Mouse (Mus musculus): ENCODE measurements around the gene Bach2. TPM values are rescaled to one million over a fixed set of nuclear protein-coding genes. Genes with fewer than 3 reads are reported as not detected.

Gene Bach2
- total RNA-seq, 2 experiments from 2014 or later: 0.99 to 3.6 TPM

- ATAC-seq (ENCODE audit: poor library complexity, severe bottlenecking): no peak
These were observed 86.4 kb downstream of the Bach2 start for GRCm38 (mm10) chr4:32324967-32325366.

DNA sequence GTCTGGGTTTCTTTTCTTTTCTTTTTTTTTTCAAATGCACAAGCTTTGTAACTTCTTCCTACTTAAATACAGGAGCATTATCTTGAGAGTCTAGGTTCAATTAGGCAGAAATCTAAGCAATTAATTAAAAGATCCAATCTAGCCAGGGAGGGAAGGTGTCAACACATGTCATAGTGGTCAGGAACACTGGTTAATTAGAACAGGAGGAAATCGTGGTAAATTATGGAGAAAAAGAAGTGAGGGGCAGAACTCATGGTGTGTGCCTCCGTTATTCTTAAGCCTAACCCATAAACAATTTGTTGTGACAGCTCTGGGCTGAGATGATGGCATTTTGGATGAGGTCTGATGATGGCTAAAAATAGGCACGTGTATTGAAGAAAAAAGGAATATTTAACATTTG lies 87.0 kb downstream of the Bach2 start:
- ATAC-seq (ENCODE audit: poor library complexity, severe bottlenecking): no peak

DNA sequence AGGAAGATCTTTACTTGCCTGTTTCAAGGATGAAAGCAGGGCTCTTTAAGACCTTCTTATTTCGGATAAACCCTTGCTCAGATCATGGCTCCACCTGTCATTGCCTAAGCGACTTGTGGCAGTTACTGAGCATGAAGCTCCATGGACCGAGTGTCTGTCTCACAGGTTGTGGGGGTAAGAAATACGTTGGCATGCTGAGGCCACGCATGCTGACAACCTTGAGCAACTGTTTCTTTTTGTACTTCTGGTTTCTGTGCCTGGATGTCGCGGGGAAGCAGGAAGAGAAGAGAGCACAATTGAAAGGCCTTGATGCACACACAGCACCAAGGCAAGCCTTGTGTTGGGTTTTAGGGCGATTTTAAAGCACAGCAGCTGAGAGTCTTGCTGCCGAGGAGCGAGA lies 87.7 kb downstream of the Bach2 start:
- ATAC-seq (ENCODE audit: poor library complexity, severe bottlenecking): peak; percentile 51; the same call in 1 of the 2 replicates

GRCm38 (mm10) chr4:32326860-32327259 lies 88.3 kb downstream of the Bach2 start:
- no peak for ATAC-seq (ENCODE audit: poor library complexity, severe bottlenecking)

- ATAC-seq (ENCODE audit: poor library complexity, severe bottlenecking): no peak
These were observed 89.0 kb downstream of the Bach2 start for GRCm38 (mm10) chr4:32327626-32328025.

DNA sequence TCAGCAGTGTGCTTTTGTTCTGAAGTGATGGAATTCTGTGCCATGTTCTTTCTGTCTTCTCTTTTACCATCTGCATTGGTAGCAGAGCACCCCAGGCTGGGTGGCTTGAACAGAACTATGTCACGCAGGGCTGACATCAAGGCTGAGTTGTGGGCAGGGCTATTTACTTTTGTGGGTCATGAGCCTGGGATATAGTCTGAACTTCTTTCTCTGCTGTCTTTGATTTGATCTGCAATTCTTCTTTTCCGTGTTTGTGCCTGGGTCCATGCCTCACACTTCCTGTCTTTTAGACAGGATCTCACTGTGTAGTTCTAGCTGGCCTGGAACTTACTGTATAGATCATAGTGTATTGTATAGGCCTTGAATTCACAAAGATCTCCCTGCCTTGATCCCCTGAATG lies 90.0 kb downstream of the Bach2 start:
- ATAC-seq (ENCODE audit: poor library complexity, severe bottlenecking): no peak

GRCm38 (mm10) chr4:32330584-32331314 lies 92.1 kb downstream of the Bach2 start:
- ATAC-seq (ENCODE audit: poor library complexity, severe bottlenecking): no peak

DNA sequence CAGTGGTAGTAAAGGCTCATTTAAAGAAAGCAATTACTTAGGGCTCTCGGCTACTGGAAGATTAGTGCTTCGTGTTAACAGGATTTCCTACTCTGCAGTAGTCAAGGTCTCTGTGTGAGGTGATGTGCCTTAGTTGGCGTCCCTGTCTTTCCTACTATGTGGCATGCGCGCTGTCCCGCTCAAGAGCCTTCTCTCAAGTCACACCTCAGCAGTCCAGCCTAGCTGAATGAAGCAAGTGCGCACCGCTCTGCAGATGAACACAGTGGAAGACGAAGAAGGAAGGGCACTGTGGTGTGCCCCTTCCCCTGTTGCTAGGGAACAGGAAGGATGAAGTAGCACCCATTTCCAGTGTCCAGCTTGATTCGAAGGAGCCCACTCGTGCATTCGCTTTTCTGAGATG lies 93.4 kb downstream of the Bach2 start:
- no peak for ATAC-seq (ENCODE audit: poor library complexity, severe bottlenecking)

DNA sequence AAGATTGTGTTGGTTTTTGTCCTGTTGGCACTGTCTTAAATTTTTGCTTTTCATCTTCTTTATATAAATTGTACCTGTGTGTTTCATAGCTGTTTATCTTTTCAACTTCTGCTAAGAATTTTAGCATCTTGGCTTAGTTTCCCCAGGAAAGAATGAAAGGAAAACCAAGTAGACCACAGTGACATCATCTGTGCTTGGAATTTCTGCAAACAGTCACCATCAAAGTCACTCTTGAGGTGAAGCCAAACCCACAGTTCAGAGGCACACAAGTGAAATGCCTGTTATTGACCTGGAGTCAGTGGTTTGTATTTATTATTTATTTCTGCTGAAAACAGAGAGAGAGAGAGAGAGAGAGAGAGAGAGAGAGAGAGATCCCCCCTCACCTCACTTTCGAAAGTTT lies 95.5 kb downstream of the Bach2 start:
- ATAC-seq (ENCODE audit: poor library complexity, severe bottlenecking): no peak

DNA sequence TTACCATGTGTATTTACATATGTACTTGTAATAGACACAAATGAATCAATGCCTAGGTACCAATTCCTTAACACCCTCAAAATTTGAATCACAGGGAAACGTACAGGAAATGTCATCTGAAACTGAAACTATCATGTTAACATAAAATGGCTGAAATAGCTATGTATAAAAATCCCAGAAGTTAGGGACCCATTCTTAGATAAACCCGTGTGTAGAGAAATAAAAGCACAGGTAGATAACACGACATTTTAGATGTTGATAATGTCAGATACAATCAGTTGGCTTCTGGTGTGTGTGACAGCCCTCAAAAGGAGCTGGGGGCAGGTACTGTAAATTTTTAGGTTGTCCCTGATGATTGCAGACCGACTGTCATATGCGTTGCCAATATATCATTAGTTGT lies 96.2 kb downstream of the Bach2 start:
- no peak for ATAC-seq (ENCODE audit: poor library complexity, severe bottlenecking)

GRCm38 (mm10) chr4:32335659-32336058 lies 97.1 kb downstream of the Bach2 start:
- ATAC-seq (ENCODE audit: poor library complexity, severe bottlenecking): peak; percentile 27

- no peak for ATAC-seq (ENCODE audit: poor library complexity, severe bottlenecking)
These were observed 98.0 kb downstream of the Bach2 start for GRCm38 (mm10) chr4:32336642-32337041.

DNA sequence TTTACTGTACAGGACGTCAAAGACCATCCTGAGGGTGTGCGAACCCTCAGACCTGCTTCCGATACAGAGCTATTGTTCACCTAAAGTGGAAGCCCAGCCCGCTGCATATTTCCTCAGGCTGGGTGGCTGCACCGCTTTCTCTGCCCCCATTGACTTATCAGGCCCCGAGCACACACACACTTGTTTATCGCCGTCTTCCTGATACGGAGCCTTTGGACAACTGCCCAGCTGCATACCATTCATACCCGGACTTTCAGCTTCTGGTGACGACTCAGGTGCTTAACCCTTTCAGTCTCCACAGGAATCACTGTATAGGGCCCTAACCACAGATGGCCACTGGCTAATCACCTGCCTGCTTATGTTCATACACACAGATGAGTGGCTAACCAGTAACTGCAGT lies 99.0 kb downstream of the Bach2 start:
- ATAC-seq (ENCODE audit: poor library complexity, severe bottlenecking): no peak

DNA sequence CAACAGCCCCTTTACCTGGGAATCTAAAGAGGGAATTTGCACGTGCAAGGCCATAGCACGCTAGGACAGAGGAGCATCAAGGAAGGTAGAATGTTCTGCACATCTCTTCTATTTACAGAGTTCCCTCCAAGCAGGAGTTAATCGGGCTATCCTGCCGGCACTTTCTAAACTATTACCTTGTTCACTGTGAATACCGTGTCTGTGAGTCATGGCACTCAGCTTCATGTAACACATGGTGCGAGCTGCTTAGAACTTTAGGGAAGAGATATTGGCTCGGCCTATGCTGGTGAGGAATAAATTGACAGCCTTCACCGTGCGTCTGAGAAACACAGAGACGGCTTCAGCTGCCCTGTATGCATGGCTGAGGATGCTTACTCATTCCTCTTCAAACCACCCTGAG lies 99.8 kb downstream of the Bach2 start:
- no peak for ATAC-seq (ENCODE audit: poor library complexity, severe bottlenecking)

DNA sequence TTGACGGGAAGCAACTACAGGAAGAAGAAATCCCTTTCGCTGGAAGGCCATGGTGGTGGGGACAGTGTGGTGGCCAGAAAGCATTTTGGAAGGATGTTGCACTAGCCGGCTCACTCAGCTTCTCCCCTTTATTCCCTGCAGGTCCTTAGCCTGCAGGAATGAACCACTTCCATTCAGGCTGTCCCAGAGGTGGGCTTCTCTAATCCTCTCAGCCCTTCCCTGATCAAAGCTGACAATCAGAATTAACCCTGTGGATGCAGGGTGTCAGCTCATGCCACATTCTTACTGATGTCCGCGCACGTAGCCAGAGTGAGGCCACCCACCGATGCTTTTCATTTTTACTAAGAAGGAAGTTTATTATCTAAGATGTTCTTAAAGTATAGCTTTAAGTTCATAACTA lies 102.2 kb downstream of the Bach2 start:
- ATAC-seq (ENCODE audit: poor library complexity, severe bottlenecking): no peak

DNA sequence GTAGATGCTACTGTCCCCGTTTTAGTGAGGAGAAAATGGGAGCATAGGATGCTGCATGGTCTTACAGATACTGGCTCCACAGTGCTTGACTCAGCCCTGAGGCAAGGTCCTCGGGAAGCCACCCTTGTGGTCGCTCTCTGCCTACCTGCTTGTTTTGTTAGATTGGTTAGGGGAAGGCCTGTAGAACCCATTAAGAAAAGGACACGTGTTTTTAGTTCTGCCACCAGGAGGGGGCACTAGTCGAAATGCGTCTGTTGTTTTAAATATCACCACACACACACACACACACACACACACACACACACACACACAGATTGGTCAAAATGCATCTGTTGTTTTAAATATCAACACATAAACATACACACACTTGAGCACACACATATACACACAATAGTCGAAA lies 103.7 kb downstream of the Bach2 start:
- ATAC-seq (ENCODE audit: poor library complexity, severe bottlenecking): no peak

DNA sequence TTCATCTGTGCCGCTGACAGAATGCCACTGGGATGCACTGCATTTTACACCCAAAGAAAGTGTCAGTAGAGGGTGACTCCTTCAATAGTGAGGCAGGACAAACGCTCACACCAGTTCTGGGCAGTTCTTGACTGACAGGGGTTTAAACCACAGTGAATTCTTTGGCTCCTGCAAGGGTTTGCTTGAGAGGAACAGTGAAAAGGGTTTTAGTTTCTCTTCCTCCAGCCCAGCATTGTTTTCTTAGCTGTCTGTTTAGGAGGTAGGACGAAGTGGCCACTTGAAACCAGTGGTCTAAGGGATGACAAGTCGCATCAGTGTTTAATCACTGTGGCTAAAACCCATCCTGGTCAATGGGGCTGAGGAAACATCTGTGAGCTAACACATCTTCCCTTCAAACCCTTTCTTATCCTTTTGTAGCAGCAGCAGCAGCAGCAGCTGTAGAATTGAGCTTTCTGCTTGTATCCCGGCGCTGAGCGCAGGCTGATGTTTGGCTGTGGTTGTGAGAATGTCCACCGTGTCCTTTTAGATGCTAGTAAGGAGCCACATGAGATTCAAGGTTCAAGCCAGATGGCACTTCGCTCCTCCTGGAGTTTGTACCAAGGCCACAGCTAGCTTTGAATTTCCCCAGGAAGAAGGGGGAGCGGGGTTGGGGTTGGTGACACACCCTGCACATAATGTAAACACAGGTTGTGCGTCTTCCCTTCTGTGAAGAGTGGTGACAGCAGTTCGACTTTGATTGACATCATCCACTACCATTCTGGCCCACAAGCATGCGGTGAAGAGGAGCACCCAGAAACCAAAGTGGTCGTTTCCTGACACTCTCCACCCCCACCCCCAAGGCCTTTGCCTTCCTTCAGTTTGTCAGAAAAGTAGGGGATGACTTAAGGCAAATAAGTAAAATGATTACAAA lies 104.9 kb downstream of the Bach2 start:
- ATAC-seq (ENCODE audit: poor library complexity, severe bottlenecking): peak; percentile 80

DNA sequence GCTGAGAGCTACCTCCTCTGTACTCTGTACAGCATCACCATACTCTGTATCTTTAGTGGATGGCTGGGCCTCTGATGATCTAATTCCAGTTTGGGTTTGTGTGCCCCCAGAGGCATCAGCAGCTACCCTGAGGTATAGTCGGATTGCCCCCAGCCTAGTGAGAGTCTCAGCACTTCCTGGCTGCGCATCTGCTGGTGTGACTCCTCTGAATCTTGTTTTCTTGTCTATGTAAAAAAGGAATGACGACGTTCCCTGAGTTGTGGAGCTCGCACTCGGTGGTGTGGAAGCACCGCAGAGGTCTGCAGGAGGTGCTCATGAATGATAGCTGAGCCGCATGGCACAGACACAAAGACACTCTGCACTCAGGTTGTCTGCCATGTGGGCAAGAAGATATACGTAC lies 105.7 kb downstream of the Bach2 start:
- no peak for ATAC-seq (ENCODE audit: poor library complexity, severe bottlenecking)

DNA sequence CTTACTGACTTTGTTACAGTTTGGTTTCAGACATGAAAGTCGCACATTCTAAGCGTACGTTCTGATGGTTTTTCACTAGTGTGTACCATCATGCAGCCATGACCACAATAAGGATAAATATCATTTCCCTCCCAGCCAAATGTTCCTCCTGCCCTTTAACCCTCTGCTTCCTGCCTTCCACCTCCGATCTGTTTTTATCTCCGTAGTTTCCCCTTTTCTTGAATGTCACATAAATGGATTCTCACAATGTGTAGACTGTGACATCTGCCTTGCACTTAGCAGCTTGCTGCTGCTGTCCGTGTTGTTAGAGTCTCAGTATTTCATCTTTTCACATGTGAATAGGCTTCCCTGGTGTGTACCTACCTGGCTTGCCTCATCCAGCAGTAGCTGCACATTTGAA lies 108.6 kb downstream of the Bach2 start:
- no peak for ATAC-seq (ENCODE audit: poor library complexity, severe bottlenecking)

GRCm38 (mm10) chr4:32347711-32348110 lies 109.1 kb downstream of the Bach2 start:
- ATAC-seq (ENCODE audit: poor library complexity, severe bottlenecking): no peak

DNA sequence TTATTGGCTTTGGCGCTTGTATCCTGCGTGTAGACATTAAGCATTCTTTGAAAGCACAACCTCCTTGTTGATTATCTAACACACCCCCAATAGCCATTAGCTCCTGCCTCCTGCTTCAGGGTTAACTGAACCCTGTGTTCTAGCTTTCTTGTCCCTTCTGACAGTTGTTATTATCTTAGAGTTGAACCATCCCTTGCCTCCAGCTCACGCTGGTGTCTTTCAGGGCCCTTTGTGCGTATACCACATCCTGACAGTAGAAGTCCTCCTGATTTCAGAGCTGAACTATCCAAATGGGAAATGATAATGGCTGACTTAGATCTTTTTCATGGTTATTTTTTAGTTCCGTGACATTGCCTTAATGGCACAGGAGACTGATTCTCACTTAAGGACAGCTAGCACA lies 110.8 kb downstream of the Bach2 start:
- no peak for ATAC-seq (ENCODE audit: poor library complexity, severe bottlenecking)

GRCm38 (mm10) chr4:32351236-32351635 lies 112.6 kb downstream of the Bach2 start:
- no peak for ATAC-seq (ENCODE audit: poor library complexity, severe bottlenecking)

All from megakaryocyte, adult 5-6 weeks (primary cell).